Mouse (Mus musculus): ENCODE measurements around the gene Krtap6-2.

GRCm38 (mm10) chr16:89403768-89404167 is 16.1 kb downstream of the Krtap6-2 start, which contains the start of gene Krtap21-1:
- no peak for TF ChIP-seq POLR2A (IDR thresholded peaks at IDR 0.05; ENCODE audit: low read depth, low read length)
- TF ChIP-seq CTCF (IDR thresholded peaks at IDR 0.05; ENCODE audit: borderline replicate concordance, insufficient read depth, low read length) = no peak
